Mouse (Mus musculus): ENCODE measurements around the gene Tmem95.
"Not testable (repeated sequence)": the region's sequence is repeated elsewhere in the genome, so short reads cannot be mapped to it uniquely, and the experiment has no call there.

Tmem95 gene

GRCm38 (mm10) chr11:69877878-69878277, at the start of gene Tmem95:
Tmem95 (minus strand) TSS chr11:69878018.
- DNase-seq: no peak

GRCm38 (mm10) chr11:69927501-69927900, 49.7 kb upstream of the Tmem95 start:
- no peak for DNase-seq

DNA sequence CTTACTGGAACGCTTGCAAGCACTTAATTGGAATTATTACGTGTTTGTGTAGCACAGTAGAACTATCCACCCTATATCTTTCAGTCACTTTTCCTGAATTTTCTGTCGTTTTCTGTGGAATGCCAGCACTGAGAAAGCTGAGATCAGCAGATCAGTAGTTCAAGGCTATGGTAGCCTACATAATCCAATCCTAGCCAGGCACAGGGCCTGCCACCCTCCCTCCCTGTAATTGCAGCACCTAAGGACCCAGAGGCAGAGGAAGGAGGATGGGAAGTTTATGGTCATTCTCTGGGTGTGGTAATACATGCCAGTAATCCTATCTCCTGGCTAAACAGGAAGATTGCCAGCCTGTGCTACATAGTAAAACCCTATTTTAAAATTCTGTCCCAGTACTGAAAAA, 45.0 kb upstream of the Tmem95 start:
- DNase-seq: no peak

GRCm38 (mm10) chr11:69922012-69922756, 44.4 kb upstream of the Tmem95 start:
- DNase-seq: no peak

DNA sequence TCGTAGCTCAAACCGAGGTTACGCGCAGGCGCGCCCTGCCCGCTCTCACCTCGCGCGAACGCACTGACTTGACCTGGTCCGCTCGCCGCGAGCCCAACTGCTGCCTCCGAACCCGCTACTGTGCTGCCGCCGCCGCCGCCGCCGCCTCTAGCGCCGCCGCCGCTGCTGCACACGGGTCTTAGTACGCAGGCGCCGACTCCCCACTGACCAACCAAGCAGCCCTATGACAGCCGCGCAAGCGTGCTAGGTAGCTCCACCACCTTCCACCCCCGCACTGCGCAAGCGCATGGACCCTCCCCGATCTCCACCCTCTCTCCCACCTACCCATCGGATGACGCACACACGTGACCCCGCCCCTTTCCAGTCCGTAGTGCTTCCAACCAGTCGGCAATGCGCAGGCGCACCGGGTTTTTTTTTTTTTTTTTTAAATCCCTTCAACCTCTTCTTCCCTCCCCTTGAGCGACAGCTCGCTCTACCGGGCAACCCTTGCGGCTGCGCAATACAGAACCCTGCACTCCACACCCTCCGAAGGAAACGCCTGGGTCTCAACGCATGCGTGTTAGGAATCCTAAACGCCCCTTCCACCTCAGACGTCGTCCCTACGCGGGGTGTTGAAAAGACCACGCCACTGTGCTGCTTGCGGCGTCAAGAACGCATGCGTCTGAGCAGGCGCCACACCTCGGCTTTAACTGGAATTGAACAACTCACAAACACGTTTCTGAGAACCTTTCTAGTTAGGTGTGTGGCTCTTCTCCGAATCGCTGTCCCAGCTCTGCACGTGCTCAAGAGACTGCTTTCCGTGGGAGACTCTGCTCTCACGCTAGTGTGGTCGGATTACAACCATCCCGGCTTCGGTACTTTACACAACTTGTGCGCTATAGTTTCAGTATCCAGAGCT, 43.5 kb upstream of the Tmem95 start, which contains the start of gene Eif5a:
Gene Eif5a, minus strand, starts transcription at position 845 of the 898 bp plus-strand sequence.
- DNase-seq: peak; percentile 100

- peak in 1 of 2 experiments; percentile 50 for DNase-seq
These were observed 42.6 kb upstream of the Tmem95 start for GRCm38 (mm10) chr11:69920266-69921031.

DNA sequence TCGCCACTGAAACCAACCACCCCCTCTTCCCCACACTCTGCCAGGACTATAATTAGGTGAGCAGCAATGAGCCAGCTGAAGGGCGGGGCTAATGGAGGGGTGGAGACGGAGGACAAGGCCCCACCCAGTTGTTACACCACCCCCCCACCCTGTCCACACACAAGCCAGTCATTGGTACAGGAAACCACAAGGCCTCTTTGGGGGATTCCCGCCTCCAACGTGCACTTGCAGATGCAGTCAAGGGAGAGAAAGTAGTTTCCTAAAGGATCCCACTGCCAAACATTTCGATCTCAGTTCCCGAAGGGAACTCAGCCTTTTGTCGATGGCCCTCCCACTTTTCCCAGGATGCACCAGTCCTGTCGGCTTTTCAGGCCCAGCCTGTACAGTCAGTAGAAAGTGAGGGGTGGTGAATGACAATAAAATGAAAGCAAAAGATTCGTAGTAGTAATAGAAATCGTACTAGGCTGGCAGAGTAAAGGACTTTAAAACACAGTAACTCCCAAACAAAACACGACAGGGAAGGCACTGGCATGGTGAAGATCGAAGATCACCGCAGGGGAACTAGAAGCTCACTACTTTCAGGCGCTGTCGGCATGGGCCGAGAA, 41.9 kb upstream of the Tmem95 start:
- peak; percentile 92 to 94 for DNase-seq

- DNase-seq: no peak
These were observed 41.2 kb upstream of the Tmem95 start for GRCm38 (mm10) chr11:69919053-69919452.

DNA sequence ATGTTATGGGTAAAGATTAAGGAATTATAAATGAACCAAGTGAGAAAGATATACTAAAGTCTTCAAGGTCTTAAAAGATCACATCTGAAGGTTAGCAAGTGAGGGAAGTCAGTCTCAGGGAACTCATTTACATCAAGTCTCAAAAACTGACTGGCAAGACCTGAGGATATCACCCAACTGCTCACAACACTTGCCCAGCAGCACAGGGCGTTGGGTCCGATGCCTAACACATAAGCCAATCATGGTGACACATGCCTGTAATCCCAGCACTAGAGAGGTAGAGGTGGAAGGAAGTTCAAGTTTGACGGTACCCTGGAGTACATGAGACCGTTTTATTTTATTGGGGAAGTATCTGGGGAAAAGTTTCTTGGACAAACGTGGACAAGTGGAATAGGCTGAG, 40.3 kb upstream of the Tmem95 start:
- DNase-seq: no peak

DNA sequence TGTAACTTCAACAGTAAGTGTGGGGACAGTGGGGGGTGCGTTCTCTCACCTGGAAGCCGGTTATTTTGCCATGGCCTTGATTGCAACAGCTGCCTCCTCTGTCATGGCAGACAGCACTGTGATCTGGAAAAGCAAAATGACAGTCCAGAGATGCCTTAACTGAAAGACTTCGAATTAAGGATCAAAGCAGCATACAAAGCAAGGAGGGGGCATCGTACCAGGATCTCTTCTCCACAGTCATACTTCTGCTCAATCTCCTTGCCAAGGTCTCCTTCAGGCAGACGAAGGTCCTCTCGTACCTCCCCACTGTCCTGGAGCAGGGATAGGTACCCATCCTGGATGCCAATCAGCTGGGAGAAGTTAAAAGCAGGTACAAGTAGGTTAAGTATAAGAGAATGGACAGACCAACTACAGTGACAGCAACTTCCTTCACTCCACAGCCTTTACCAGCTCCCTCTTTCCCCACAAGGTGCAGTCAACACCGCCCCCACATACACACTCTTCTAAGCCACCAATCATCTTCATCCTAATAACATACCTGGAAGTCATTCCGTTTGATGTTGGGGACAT, 39.6 kb upstream of the Tmem95 start:
- no peak for DNase-seq

GRCm38 (mm10) chr11:69916652-69917378, 39.0 kb upstream of the Tmem95 start:
- not testable (repeated sequence) for DNase-seq

- no peak for DNase-seq
These were observed 38.1 kb upstream of the Tmem95 start for GRCm38 (mm10) chr11:69915667-69916627.

DNA sequence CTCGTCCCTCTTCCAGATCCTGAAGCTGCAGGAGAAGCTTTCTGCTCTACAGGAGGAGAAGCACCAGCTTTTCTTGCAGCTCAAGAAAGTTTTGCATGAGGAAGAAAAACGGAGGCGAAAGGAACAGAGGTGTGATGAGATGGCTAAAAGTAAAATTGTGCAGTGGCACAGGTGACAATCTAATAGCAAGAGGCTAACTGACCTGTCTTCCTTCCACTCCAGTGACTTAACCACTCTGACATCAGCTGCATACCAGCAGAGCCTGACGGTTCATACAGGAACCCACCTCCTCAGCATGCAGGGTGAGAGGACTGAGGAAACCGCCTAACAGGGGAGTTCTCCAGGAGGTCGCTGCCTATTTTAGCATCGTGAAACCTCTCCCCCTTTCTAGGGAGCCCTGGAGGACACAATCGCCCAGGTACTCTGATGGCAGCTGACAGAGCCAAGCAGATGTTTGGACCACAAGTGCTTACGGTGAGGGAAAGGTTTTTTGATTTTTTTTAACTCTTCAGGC, 37.2 kb upstream of the Tmem95 start:
- no peak for DNase-seq

DNA sequence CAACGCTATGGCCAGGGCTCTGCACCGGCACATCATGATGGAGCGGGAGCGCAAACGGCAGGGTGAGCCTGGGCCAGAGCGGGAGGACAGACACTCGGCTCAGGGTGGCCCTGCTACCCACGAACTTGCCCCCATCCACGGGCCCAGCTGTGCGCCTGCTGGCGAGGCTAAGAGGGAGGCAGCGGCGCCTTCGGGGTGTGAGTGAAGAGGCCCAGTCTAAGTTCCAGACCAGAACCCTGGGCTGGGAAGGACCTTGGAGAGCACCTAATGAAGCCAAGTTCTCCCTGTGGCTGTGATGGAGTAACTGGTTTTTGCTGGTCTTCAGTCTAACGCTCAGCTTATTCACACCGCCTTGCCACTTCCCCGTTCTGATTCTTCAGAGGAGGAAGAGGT, 36.5 kb upstream of the Tmem95 start:
- no peak for DNase-seq

GRCm38 (mm10) chr11:69913554-69914371, 35.9 kb upstream of the Tmem95 start, which contains the start of gene Gps2:
Gps2 (plus strand) TSS chr11:69913888.
- DNase-seq: peak; percentile 90 to 92

DNA sequence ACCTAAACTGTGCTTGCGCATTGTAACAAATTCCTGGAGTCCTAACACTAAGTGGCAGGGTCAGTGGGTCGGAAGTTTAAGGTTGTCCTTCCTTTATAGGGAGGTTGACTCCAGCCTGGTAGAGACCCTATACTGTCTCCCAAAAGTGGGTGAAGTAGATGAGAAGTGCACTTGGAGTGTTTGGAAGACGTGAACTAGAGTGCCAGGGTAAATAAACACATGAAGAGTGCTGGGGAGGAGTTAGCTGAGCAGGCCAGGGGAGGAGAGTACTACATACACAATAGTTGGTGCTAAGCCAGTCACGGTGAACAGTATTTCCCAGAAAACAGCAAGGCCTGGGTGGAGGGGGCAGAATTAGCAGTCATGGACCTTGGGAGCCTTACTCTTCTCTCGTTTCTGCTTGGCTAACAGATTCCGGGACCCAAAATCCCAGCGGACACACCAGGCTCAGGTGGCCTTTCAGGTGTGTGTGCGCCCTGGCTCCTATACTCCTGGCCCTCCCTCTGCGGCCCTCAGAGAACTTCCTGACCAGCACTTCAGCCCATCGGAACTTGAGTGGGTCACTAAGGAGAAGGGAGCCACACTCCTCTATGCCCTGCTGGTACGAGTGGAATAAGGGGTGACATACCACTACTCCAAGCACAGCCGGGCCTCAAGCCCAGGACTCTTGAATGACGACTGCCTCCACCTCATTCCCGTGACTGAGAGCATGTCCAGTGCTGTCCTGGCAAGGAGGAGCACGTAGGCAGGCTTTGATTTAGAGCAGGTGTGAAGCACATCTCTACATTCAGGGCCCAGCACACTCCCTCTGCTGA, 35.1 kb upstream of the Tmem95 start:
- DNase-seq: no peak

DNA sequence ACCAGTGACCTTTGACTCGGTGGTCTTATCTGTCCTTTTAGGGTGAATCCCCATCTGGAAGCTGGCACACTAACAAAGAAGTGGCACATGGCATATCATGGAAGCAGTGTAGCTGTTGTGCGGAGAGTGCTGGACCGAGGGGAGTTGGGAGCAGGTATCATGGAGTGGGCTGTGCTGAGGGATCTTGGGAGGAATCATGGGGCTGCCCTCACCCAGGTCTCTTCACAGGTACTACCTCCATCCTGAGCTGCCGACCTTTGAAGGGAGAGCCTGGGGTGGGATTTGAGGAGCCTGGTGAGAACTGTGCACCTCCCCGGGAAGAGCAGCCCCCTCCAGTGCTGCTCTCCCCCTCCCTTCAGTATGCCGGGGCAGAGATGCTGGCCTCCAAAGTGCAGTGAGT, 33.9 kb upstream of the Tmem95 start:
- DNase-seq: no peak
